Mouse (Mus musculus): ENCODE results near the gene Pcca. TPM values are rescaled to one million over a fixed set of nuclear protein-coding genes. Genes with fewer than 3 reads are reported as not detected.
"Not testable (repeated sequence)": the region's sequence is repeated elsewhere in the genome, so short reads cannot be mapped to it uniquely, and the experiment has no call there.

Gene Pcca
- polyA plus RNA-seq, 1 experiment = 24.8 TPM

GRCm38 (mm10) chr14:122535986-122536385, 1.9 kb downstream of the Pcca start:
- TF ChIP-seq CTCF (IDR thresholded peaks at IDR 0.05; ENCODE audit: control insufficient read depth, insufficient read depth, low read length) = no peak
- no peak for TF ChIP-seq POLR2A (IDR thresholded peaks at IDR 0.05; ENCODE audit: borderline replicate concordance, control insufficient read depth, low read depth, low read length)
- no peak overlapping the region for H3K4me3 ChIP-seq (replicated peaks; ENCODE audit: control insufficient read depth, low read depth, low read length)
- no peak overlapping the region for H3K27ac ChIP-seq (ENCODE audit: control insufficient read depth, insufficient read depth, low read depth, low read length, poor library complexity)
- H3K4me1 ChIP-seq (ENCODE audit: control insufficient read depth, insufficient read depth, low read length) = no peaks in the 10 kb centered on the region; the same call in 1 of the 2 replicates
- WGBS = 76% methylated on average over 1 of the region's 1 CpGs

DNA sequence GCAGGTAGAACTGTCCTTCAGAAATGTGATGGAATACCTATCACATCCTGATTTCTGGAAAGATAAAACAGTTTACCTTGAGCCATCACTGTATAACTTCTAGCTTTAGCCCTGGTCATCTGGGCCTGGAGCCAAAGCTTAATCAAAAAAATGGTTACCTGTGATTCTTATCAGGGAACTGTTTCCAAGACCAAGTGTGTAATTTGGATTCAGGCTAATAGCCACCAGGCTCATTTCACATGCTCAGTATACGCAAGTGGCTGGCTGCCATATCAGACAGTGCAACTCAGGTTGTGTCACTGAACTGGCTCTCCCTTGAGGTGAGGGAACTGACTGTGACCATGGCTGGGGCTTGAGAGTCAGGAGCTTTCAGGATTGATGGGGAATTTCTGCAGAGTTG, 14.3 kb downstream of the Pcca start:
- H3K4me3 ChIP-seq (replicated peaks; ENCODE audit: control insufficient read depth, low read depth, low read length) = no peak overlapping the region
- H3K27ac ChIP-seq (ENCODE audit: control insufficient read depth, insufficient read depth, low read depth, low read length, poor library complexity) = no peak overlapping the region
- no peaks in the 10 kb centered on the region for H3K4me1 ChIP-seq (ENCODE audit: control insufficient read depth, insufficient read depth, low read length)
- no peak for TF ChIP-seq POLR2A (IDR thresholded peaks at IDR 0.05; ENCODE audit: borderline replicate concordance, control insufficient read depth, low read depth, low read length)
- no peak for TF ChIP-seq CTCF (IDR thresholded peaks at IDR 0.05; ENCODE audit: control insufficient read depth, insufficient read depth, low read length)
- WGBS = 94% methylated on average over 1 of the region's 1 CpGs

- H3K27ac ChIP-seq (ENCODE audit: control insufficient read depth, insufficient read depth, low read depth, low read length, poor library complexity) = no peak overlapping the region
- H3K4me3 ChIP-seq (replicated peaks; ENCODE audit: control insufficient read depth, low read depth, low read length) = no peak overlapping the region
- 21% methylated on average over 1 of the region's 1 CpGs for WGBS
- TF ChIP-seq CTCF (IDR thresholded peaks at IDR 0.05; ENCODE audit: control insufficient read depth, insufficient read depth, low read length) (no peak), POLR2A (IDR thresholded peaks at IDR 0.05; ENCODE audit: borderline replicate concordance, control insufficient read depth, low read depth, low read length) (no peak)
- H3K4me1 ChIP-seq (ENCODE audit: control insufficient read depth, insufficient read depth, low read length) = no peaks in the 10 kb centered on the region
Observed at GRCm38 (mm10) chr14:122548905-122549304, 14.8 kb downstream of the Pcca start.

GRCm38 (mm10) chr14:122552761-122553445, 18.8 kb downstream of the Pcca start:
- H3K27ac ChIP-seq (ENCODE audit: control insufficient read depth, insufficient read depth, low read depth, low read length, poor library complexity) = no peak overlapping the region
- H3K4me1 ChIP-seq (ENCODE audit: control insufficient read depth, insufficient read depth, low read length) = peaks cover 1% of the 10 kb centered on the region
- H3K4me3 ChIP-seq (replicated peaks; ENCODE audit: control insufficient read depth, low read depth, low read length) = no peak overlapping the region
- WGBS = 82% methylated on average over 7 of the region's 7 CpGs
- TF ChIP-seq POLR2A (IDR thresholded peaks at IDR 0.05; ENCODE audit: borderline replicate concordance, control insufficient read depth, low read depth, low read length) (no peak), CTCF (IDR thresholded peaks at IDR 0.05; ENCODE audit: control insufficient read depth, insufficient read depth, low read length) (no peak)

DNA sequence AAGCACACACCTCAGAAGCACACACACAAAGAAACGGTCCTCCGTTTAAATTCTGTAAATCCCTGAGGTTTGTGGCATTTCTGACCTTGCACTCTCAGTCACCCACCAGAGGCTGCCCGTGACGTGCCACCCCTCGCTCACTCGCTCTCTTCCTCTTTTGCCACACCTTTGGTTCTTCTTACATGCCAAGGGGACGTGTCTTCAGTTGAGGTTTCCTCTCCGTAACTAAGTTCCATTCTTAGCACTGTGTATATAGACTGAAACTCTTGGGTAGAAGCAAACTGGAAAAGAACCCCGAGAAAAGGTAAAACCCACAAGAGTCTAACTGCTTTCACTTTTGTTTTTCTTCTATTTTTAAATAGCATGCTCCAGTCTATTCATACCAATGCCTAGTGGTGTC, 23.2 kb downstream of the Pcca start:
- no peak for TF ChIP-seq POLR2A (IDR thresholded peaks at IDR 0.05; ENCODE audit: borderline replicate concordance, control insufficient read depth, low read depth, low read length)
- TF ChIP-seq CTCF (IDR thresholded peaks at IDR 0.05; ENCODE audit: control insufficient read depth, insufficient read depth, low read length) = no peak
- Histone ChIP-seq H3K27ac (ENCODE audit: control insufficient read depth, insufficient read depth, low read depth, low read length, poor library complexity) (no peak overlapping the region), H3K4me3 (replicated peaks; ENCODE audit: control insufficient read depth, low read depth, low read length) (peak overlapping the region; percentile 8), H3K4me1 (ENCODE audit: control insufficient read depth, insufficient read depth, low read length) (peaks cover 2% of the 10 kb centered on the region)
- WGBS = 2% methylated on average over 9 of the region's 9 CpGs

DNA sequence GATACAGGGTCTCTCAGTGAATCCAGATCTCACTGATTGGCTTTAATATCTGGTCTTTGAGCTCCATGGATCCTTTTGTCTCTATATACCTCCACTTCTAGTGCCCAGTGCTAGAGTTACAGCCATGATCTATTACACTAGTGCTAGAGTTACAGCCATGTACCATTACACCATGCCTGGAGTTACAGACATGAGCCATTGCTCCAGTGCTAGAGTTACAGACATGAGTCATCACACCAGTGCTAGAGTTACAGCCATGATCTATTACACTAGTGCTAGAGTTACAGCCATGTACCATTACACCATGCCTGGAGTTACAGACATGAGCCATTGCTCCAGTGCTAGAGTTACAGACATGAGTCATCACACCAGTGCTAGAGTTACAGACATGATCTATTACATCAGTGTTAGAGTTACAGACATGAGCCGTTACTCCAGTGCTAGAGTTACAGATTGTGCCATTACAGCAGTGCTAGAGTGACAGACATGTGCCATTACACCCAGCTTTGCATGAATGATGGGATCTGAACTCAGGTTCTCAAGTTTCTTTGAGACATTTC, 26.8 kb downstream of the Pcca start:
- WGBS = 87% methylated on average over 1 of the region's 1 CpGs
- H3K4me3 ChIP-seq (replicated peaks; ENCODE audit: control insufficient read depth, low read depth, low read length); H3K27ac ChIP-seq (ENCODE audit: control insufficient read depth, insufficient read depth, low read depth, low read length, poor library complexity); H3K4me1 ChIP-seq (ENCODE audit: control insufficient read depth, insufficient read depth, low read length): not testable (repeated sequence)

GRCm38 (mm10) chr14:122570862-122571261, 36.7 kb downstream of the Pcca start:
- TF ChIP-seq POLR2A (IDR thresholded peaks at IDR 0.05; ENCODE audit: borderline replicate concordance, control insufficient read depth, low read depth, low read length) (no peak), CTCF (IDR thresholded peaks at IDR 0.05; ENCODE audit: control insufficient read depth, insufficient read depth, low read length) (no peak)
- H3K4me3 ChIP-seq (replicated peaks; ENCODE audit: control insufficient read depth, low read depth, low read length) = no peak overlapping the region
- H3K27ac ChIP-seq (ENCODE audit: control insufficient read depth, insufficient read depth, low read depth, low read length, poor library complexity) = no peak overlapping the region
- no peaks in the 10 kb centered on the region; the same call in 1 of the 2 replicates for H3K4me1 ChIP-seq (ENCODE audit: control insufficient read depth, insufficient read depth, low read length)
- WGBS = 91% methylated on average over 9 of the region's 9 CpGs

DNA sequence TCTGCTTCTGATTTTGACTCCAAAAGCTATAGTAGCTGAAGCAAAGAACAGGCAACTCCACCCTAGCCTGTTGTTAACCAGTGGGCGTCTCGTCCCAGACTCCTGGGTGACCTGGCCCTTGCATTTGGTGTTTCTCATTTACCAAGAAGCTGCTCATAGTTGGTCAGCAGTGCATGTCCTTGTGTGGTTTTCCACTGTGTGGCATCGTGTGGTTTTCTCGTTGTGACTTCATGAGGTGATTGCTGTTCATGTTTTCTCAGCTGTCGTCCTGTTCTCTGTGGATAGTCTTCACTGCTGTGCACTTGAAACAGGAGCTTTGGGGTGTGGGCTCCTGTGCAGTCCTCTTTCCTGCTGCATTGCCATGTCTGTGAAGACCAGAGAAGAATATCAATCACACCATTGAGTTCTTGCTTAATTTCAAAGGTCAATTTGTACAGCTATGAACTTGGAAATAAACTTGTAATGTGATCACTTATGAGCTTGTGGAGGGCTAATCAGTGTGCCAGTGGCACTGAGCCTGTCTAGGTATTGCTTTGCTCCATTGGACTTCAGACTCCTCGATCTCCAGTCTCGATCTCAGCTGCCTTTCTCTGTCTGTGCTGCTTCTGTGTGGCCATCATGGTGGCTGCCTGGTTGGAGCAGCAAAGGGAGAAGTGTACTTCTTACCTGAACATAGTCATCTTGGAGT, 40.1 kb downstream of the Pcca start:
- Histone ChIP-seq H3K4me3 (replicated peaks; ENCODE audit: control insufficient read depth, low read depth, low read length) (no peak overlapping the region), H3K4me1 (ENCODE audit: control insufficient read depth, insufficient read depth, low read length) (no peaks in the 10 kb centered on the region; the same call in 1 of the 2 replicates), H3K27ac (ENCODE audit: control insufficient read depth, insufficient read depth, low read depth, low read length, poor library complexity) (no peak overlapping the region)
- 79% methylated on average over 7 of the region's 7 CpGs for WGBS
- TF ChIP-seq POLR2A (IDR thresholded peaks at IDR 0.05; ENCODE audit: borderline replicate concordance, control insufficient read depth, low read depth, low read length) = no peak

Data from bone marrow, adult 2 months (tissue).